Mouse (Mus musculus) liver, adult 2 months (tissue): ENCODE results near the gene Cd164l2.

Experiments
- CTCF ChIP-seq: fragments of 200-500 bp; IDR thresholded peaks from 2 replicates; pipeline ENCODE4 v1.5.1; 2011; ENCODE audit warnings: low read depth, low read length, control low read depth
- POLR2A ChIP-seq: fragments of 200-500 bp; IDR thresholded peaks from 2 replicates; pipeline ENCODE4 v1.6.1; 2011; ENCODE audit warnings: low read length, control low read depth; ENCODE audit not compliant: insufficient read depth; ENCODE audit errors: extremely low read depth

GRCm38 (mm10) chr4:133174361-133174760, 37.6 kb upstream of the Cd164l2 start:
- TF ChIP-seq POLR2A (no peak), CTCF (no peak)
